10 mouse cellular contexts compared by ENCODE assay signal in genomic region chr1:38217912-38218795, GRCm38 (mm10).
DNase-seq lines count a peak whose midpoint lies in the region; ATAC-seq and TF ChIP-seq lines count a peak whose summit lies in the region.
"Had no signal": no experiment of that assay in that cellular context is flagged by ENCODE, and none has a peak within 500 bp of the region (broad histone marks: within the 10 kb centered on the region; RNA-seq: fewer than 3 reads in every experiment).

No protein-coding gene starts in this region.

- H3K9me3 ChIP-seq in E14TG2a.4 (ENCODE audit: low read length): no peaks in the 10 kb centered on the region
- H3K9me3 ChIP-seq in limb, embryonic 15.5 days: no peaks in the 10 kb centered on the region
- H3K9me3 ChIP-seq: embryonic facial prominence, embryonic 13.5 days had no signal

- peak overlapping the region; percentile 45 for H3K4me2 ChIP-seq in limb, embryonic 15.5 days
- H3K4me2 ChIP-seq: embryonic facial prominence, embryonic 13.5 days had no signal

- peak overlapping the region; percentile 48 for H3K4me3 ChIP-seq in E14TG2a.4 (replicated peaks; ENCODE audit: low read length)
- peak overlapping the region; percentile 16 for H3K4me3 ChIP-seq in limb, embryonic 15.5 days
- H3K4me3 ChIP-seq: embryonic facial prominence, embryonic 13.5 days; myocyte had no signal

- intact Hi-C loops in gastrocnemius, postnatal 36 days (cut with DNase I): no loop called here

- H3K27me3 ChIP-seq in E14TG2a.4 (ENCODE audit: insufficient read depth, low read length): peaks cover 48% of the 10 kb centered on the region
- H3K27me3 ChIP-seq in limb, embryonic 15.5 days: no peaks in the 10 kb centered on the region
- H3K27me3 ChIP-seq: embryonic facial prominence, embryonic 13.5 days had no signal

- peaks cover 9% of the 10 kb centered on the region for H3K4me1 ChIP-seq in E14TG2a.4 (replicated peaks; ENCODE audit: low read depth, low read length)
- peaks cover 50% of the 10 kb centered on the region for H3K4me1 ChIP-seq in limb, embryonic 15.5 days
- H3K4me1 ChIP-seq: embryonic facial prominence, embryonic 13.5 days had no signal

- WGBS in limb, embryonic 15.5 days: 36% methylated on average over 31 of the region's 31 CpGs

- H3K9ac ChIP-seq in limb, embryonic 15.5 days: no peak overlapping the region; the same call in 1 of the 2 replicates
- H3K9ac ChIP-seq: embryonic facial prominence, embryonic 13.5 days had no signal

- peak overlapping the region; percentile 86 for H3K27ac ChIP-seq in limb, embryonic 15.5 days
- H3K27ac ChIP-seq: embryonic facial prominence, embryonic 13.5 days had no signal

- TF ChIP-seq CTCF in E14TG2a.4 (conservative IDR thresholded peaks at IDR 0.05; ENCODE audit: low read length): no peak

- DNase-seq in embryo, embryonic 10 days (ENCODE audit: low spot score): peak; percentile 47
- DNase-seq in embryo, embryonic 9.5 days (ENCODE audit: extremely low spot score): no peak
- peak; percentile 32 to 38 for DNase-seq in gastrocnemius, postnatal 36 days
- DNase-seq in urinary bladder, postnatal 4 days (ENCODE audit: low spot score in 2 of 2): no peak
- no peak for DNase-seq in retina, embryonic 14.5 days (ENCODE audit: low spot score)

- peak; percentile 36; the same call in 1 of the 2 replicates for ATAC-seq in limb, embryonic 15.5 days (ENCODE audit: insufficient number of reproducible peaks, low FRiP score, low TSS enrichment, low read depth)
- no peak for ATAC-seq in megakaryocyte progenitor cell, adult 5-6 weeks (replicated peaks; ENCODE audit: poor library complexity)

- H3K36me3 ChIP-seq in E14TG2a.4 (ENCODE audit: insufficient read depth, low read length): no peaks in the 10 kb centered on the region
- H3K36me3 ChIP-seq in limb, embryonic 15.5 days: no peaks in the 10 kb centered on the region

Comparison
In these comparisons a context has a peak if more than half of its experiments do, and no peak if none do; other contexts are left out.
1. DNase-seq: peak in embryo, embryonic 10 days (single experiment) and gastrocnemius, postnatal 36 days (2 of 2); none in embryo, embryonic 9.5 days (single experiment), urinary bladder, postnatal 4 days (0 of 2) and retina, embryonic 14.5 days (single experiment).